ENCODE assay signal across 23 mouse cellular contexts in the genomic region with DNA sequence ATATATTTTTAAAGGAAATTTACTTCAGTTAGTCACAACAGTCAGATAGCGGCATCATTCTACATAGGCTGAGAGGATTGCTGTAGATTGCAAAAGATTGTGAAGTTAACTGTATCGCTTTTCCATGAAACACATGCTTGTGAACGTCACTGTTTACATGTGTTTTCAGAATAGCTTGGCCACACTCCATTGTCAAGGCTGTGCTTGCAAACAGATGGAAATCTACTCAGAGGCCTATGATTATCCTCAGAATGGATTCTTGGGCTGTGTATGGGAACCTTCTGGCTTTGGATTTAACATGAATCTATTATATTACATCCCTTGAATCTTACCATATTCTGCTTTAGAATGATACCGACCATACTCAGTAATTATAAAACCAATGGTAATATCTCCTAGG.
DNase-seq lines count a peak whose midpoint lies in the region; ATAC-seq and TF ChIP-seq lines count a peak whose summit lies in the region.
"Had no signal": no experiment of that assay in that cellular context is flagged by ENCODE, and none has a peak within 500 bp of the region (broad histone marks: within the 10 kb centered on the region; RNA-seq: fewer than 3 reads in every experiment).

No protein-coding gene starts in this region.

- no peak for TF ChIP-seq POLR2A in brain, embryonic 14.5 days (IDR thresholded peaks at IDR 0.05; ENCODE audit: borderline replicate concordance, extremely low read depth, insufficient read depth, insufficient read length, poor library complexity, severe bottlenecking)

- no peaks in the 10 kb centered on the region for H3K9me3 ChIP-seq in forebrain, postnatal 0 days (ENCODE audit: low read length)
- H3K9me3 ChIP-seq in forebrain, embryonic 15.5 days, result no peaks in the 10 kb centered on the region
- H3K9me3 ChIP-seq in lung, embryonic 16.5 days (ENCODE audit: control insufficient read depth, low read length), result no peaks in the 10 kb centered on the region
- H3K9me3 ChIP-seq: embryonic facial prominence, embryonic 15.5 days; hindbrain, embryonic 12.5 days; hindbrain, embryonic 15.5 days had no signal

- no peak for TF ChIP-seq CTCF in forebrain, postnatal 0 days (IDR thresholded peaks at IDR 0.05; ENCODE audit: low read depth)
- no peak for TF ChIP-seq CTCF in brain, embryonic 14.5 days (IDR thresholded peaks at IDR 0.05; ENCODE audit: borderline replicate concordance, extremely low read depth, insufficient read depth, insufficient read length)

- no peak overlapping the region for H3K4me3 ChIP-seq in forebrain, postnatal 0 days (ENCODE audit: low read depth, low read length)
- no peak overlapping the region for H3K4me3 ChIP-seq in forebrain, embryonic 15.5 days
- no peak overlapping the region for H3K4me3 ChIP-seq in lung, embryonic 16.5 days (ENCODE audit: low read length)
- H3K4me3 ChIP-seq: embryonic facial prominence, embryonic 15.5 days; gastrocnemius, adult 2 months; hindbrain, embryonic 12.5 days; hindbrain, embryonic 15.5 days had no signal

- DNase-seq in forebrain, postnatal 0 days, result peak; percentile 44
- no peak for DNase-seq in lung, adult 18-20 months
- DNase-seq in brain, embryonic 14.5 days (ENCODE audit: low read depth), result peak; percentile 4
- DNase-seq in cerebellum, adult 18-20 months, result no peak
- DNase-seq: adrenal gland, adult 8-10 months; adrenal gland, postnatal 25 days; cerebellum, adult 11 months; cerebellum, adult 8-10 months; cerebellum, postnatal 10 days; cerebellum, postnatal 36 days; embryo, embryonic 11 days; gastrocnemius, adult 2 months; gastrocnemius, postnatal 14 days; heart, adult 11 months had no signal

- H3K9ac ChIP-seq in forebrain, postnatal 0 days, result no peak overlapping the region
- no peak overlapping the region for H3K9ac ChIP-seq in forebrain, embryonic 15.5 days (replicated peaks)
- no peak overlapping the region for H3K9ac ChIP-seq in lung, embryonic 16.5 days (ENCODE audit: low read length)
- H3K9ac ChIP-seq: embryonic facial prominence, embryonic 15.5 days; hindbrain, embryonic 12.5 days; hindbrain, embryonic 15.5 days had no signal

- H3K4me1 ChIP-seq in forebrain, postnatal 0 days (ENCODE audit: insufficient read depth), result no peaks in the 10 kb centered on the region
- H3K4me1 ChIP-seq in forebrain, embryonic 15.5 days, result no peaks in the 10 kb centered on the region
- no peaks in the 10 kb centered on the region for H3K4me1 ChIP-seq in lung, embryonic 16.5 days (replicated peaks; ENCODE audit: control insufficient read depth, insufficient read depth, low read length)
- H3K4me1 ChIP-seq: embryonic facial prominence, embryonic 15.5 days; hindbrain, embryonic 12.5 days; hindbrain, embryonic 15.5 days had no signal

- H3K4me2 ChIP-seq in forebrain, postnatal 0 days (ENCODE audit: low read depth), result no peak overlapping the region
- H3K4me2 ChIP-seq in forebrain, embryonic 15.5 days (replicated peaks), result no peak overlapping the region
- no peak overlapping the region for H3K4me2 ChIP-seq in lung, embryonic 16.5 days (ENCODE audit: low read depth, low read length)
- H3K4me2 ChIP-seq: embryonic facial prominence, embryonic 15.5 days; heart, embryonic 11.5 days; hindbrain, embryonic 12.5 days; hindbrain, embryonic 15.5 days had no signal

- H3K27ac ChIP-seq in forebrain, postnatal 0 days (ENCODE audit: low read depth, low read length), result no peak overlapping the region
- H3K27ac ChIP-seq in forebrain, embryonic 15.5 days (replicated peaks), result no peak overlapping the region
- no peak overlapping the region for H3K27ac ChIP-seq in lung, embryonic 16.5 days (ENCODE audit: low read length)
- H3K27ac ChIP-seq: embryonic facial prominence, embryonic 15.5 days; gastrocnemius, adult 2 months; hindbrain, embryonic 12.5 days; hindbrain, embryonic 15.5 days had no signal

- ATAC-seq in forebrain, postnatal 0 days, result peak; percentile 59
- ATAC-seq in forebrain, embryonic 15.5 days (replicated peaks), result no peak
- ATAC-seq in lung, embryonic 16.5 days (ENCODE audit: low read depth), result 0 out of 2 replicates have a peak, but pooled peaks have one; percentile 15
- ATAC-seq: activated CD4-positive, CD25-positive, alpha-beta regulatory T cell, adult 4 months; CD4-positive, CD25-positive, alpha-beta regulatory T cell, adult 4 months; intestine, postnatal 0 days had no signal

- WGBS in forebrain, postnatal 0 days, result 66% methylated on average over 4 of the region's 4 CpGs
- WGBS in forebrain, embryonic 15.5 days, result 76% methylated on average over 4 of the region's 4 CpGs
- 77% methylated on average over 4 of the region's 4 CpGs for WGBS in lung, embryonic 16.5 days

- H3K36me3 ChIP-seq in forebrain, postnatal 0 days (ENCODE audit: insufficient read depth), result no peaks in the 10 kb centered on the region
- H3K36me3 ChIP-seq in forebrain, embryonic 15.5 days, result no peaks in the 10 kb centered on the region
- no peaks in the 10 kb centered on the region for H3K36me3 ChIP-seq in lung, embryonic 16.5 days (ENCODE audit: control insufficient read depth, insufficient read depth, low read length)
- H3K36me3 ChIP-seq: embryonic facial prominence, embryonic 15.5 days; hindbrain, embryonic 12.5 days; hindbrain, embryonic 15.5 days had no signal

- H3K27me3 ChIP-seq in forebrain, postnatal 0 days (ENCODE audit: insufficient read depth, low read length), result no peaks in the 10 kb centered on the region
- no peaks in the 10 kb centered on the region for H3K27me3 ChIP-seq in forebrain, embryonic 15.5 days
- no peaks in the 10 kb centered on the region for H3K27me3 ChIP-seq in lung, embryonic 16.5 days (ENCODE audit: control insufficient read depth, insufficient read depth, low read depth, low read length)
- H3K27me3 ChIP-seq: embryonic facial prominence, embryonic 15.5 days; hindbrain, embryonic 12.5 days; hindbrain, embryonic 15.5 days had no signal

Comparison
In these comparisons a context has a peak if more than half of its experiments do, and no peak if none do; other contexts are left out.
1. DNase-seq: peak in forebrain, postnatal 0 days (single experiment) and brain, embryonic 14.5 days (single experiment); none in lung, adult 18-20 months (0 of 2) and cerebellum, adult 18-20 months (0 of 2).